Mouse (Mus musculus): Measurements from ENCODE around the gene Cdk2ap2. TPM values are rescaled to one million over a fixed set of nuclear protein-coding genes. Genes with fewer than 3 reads are reported as not detected.
A peak's percentile ranks its signal among the peaks of the same experiment; 100 is the strongest.

Cdk2ap2 gene
- polyA plus RNA-seq, 1 experiment: 32.1 TPM

- no peaks in the 10 kb centered on the region for H3K4me1 ChIP-seq (ENCODE audit: control insufficient read depth, insufficient read depth, low read length)
- TF ChIP-seq CTCF (IDR thresholded peaks at IDR 0.05; ENCODE audit: borderline replicate concordance, insufficient read depth, low read length): no peak
- peak; percentile 81 for TF ChIP-seq POLR2A (IDR thresholded peaks at IDR 0.05; ENCODE audit: low read depth, low read length)
Measured at GRCm38 (mm10) chr19:4148491-4148806, 51.5 kb downstream of the Cdk2ap2 start, which contains the start of gene Coro1b. TSS of gene Coro1b (plus strand) at chr19:4148619.

More at GRCm38 (mm10) chr19:4148491-4148806, 51.5 kb downstream of the Cdk2ap2 start, which contains the start of gene Coro1b:
- H3K27ac ChIP-seq (ENCODE audit: insufficient read depth, low read length): no peak within 1 kb of the TSS
- H3K4me3 ChIP-seq (ENCODE audit: insufficient read depth, low read length): peak within 1 kb of the TSS; percentile 88

Other genes with a start within 250 kb of the Cdk2ap2 start
- 48.4 and 65.0 TPM in 2 replicates for gene Chka, start 245.4 kb upstream of the Cdk2ap2 start, polyA plus RNA-seq (2011; ENCODE audit: insufficient read length, low read depth, missing spikeins)
- 56.8 and 60.7 TPM in 2 replicates for gene Tcirg1, start 190.0 kb upstream of the Cdk2ap2 start, polyA plus RNA-seq (2011; ENCODE audit: insufficient read length, low read depth, missing spikeins)
- 97.0 and 108 TPM in 2 replicates for gene Ndufs8, start 184.4 kb upstream of the Cdk2ap2 start, polyA plus RNA-seq (2011; ENCODE audit: insufficient read length, low read depth, missing spikeins)
- 3.8 and 4.3 TPM in 2 replicates for gene Aldh3b1, start 167.4 kb upstream of the Cdk2ap2 start, polyA plus RNA-seq (2011; ENCODE audit: insufficient read length, low read depth, missing spikeins)
- 34.5 and 44.9 TPM in 2 replicates for gene Unc93b1, start 162.0 kb upstream of the Cdk2ap2 start, polyA plus RNA-seq (2011; ENCODE audit: insufficient read length, low read depth, missing spikeins)
- gene Aldh3b3, start 138.5 kb upstream of the Cdk2ap2 start, polyA plus RNA-seq (2011; ENCODE audit: insufficient read length, low read depth, missing spikeins): not detected in 2 replicates
- not detected in 2 replicates for gene Aldh3b2, start 124.9 kb upstream of the Cdk2ap2 start, polyA plus RNA-seq (2011; ENCODE audit: insufficient read length, low read depth, missing spikeins)
- 4.9 and 7.7 TPM in 2 replicates for gene Acy3, start 110.6 kb upstream of the Cdk2ap2 start, polyA plus RNA-seq (2011; ENCODE audit: insufficient read length, low read depth, missing spikeins)
- gene Tbx10, start 104.4 kb upstream of the Cdk2ap2 start, polyA plus RNA-seq (2011; ENCODE audit: insufficient read length, low read depth, missing spikeins): not detected in 2 replicates
- gene Nudt8, start 96.6 kb upstream of the Cdk2ap2 start, polyA plus RNA-seq (2011; ENCODE audit: insufficient read length, low read depth, missing spikeins): 18.5 and 19.7 TPM in 2 replicates
- 2.1 TPM in 2 replicates for gene Gm49405, start 96.6 kb upstream of the Cdk2ap2 start, polyA plus RNA-seq (2011; ENCODE audit: insufficient read length, low read depth, missing spikeins)
- 2.1 and 3.2 TPM in 2 replicates for gene Doc2g, start 93.9 kb upstream of the Cdk2ap2 start, polyA plus RNA-seq (2011; ENCODE audit: insufficient read length, low read depth, missing spikeins)
- gene Ndufv1, start 84.4 kb upstream of the Cdk2ap2 start, polyA plus RNA-seq (2011; ENCODE audit: insufficient read length, low read depth, missing spikeins): 64.3 and 74.1 TPM in 2 replicates
- 225 and 296 TPM in 2 replicates for gene Gstp1, start 59.2 kb upstream of the Cdk2ap2 start, polyA plus RNA-seq (2011; ENCODE audit: insufficient read length, low read depth, missing spikeins)
- gene Gstp2, start 51.2 kb upstream of the Cdk2ap2 start, polyA plus RNA-seq (2011; ENCODE audit: insufficient read length, low read depth, missing spikeins): 1.7 and 3.1 TPM in 2 replicates
- gene Gstp3, start 37.6 kb upstream of the Cdk2ap2 start, polyA plus RNA-seq (2011; ENCODE audit: insufficient read length, low read depth, missing spikeins): not detected in 2 replicates
- gene Cabp2, start 15.6 kb upstream of the Cdk2ap2 start, polyA plus RNA-seq (2011; ENCODE audit: insufficient read length, low read depth, missing spikeins): not detected in 2 replicates
- 14.5 and 19.5 TPM in 2 replicates for gene Pitpnm1, start 2.8 kb downstream of the Cdk2ap2 start, polyA plus RNA-seq (2011; ENCODE audit: insufficient read length, low read depth, missing spikeins)
- 63.9 and 72.7 TPM in 2 replicates for gene Aip, start 28.7 kb downstream of the Cdk2ap2 start, polyA plus RNA-seq (2011; ENCODE audit: insufficient read length, low read depth, missing spikeins)
- not detected in 2 replicates for gene Gpr152, start 42.6 kb downstream of the Cdk2ap2 start, polyA plus RNA-seq (2011; ENCODE audit: insufficient read length, low read depth, missing spikeins)
- gene Cabp4, start 46.9 kb downstream of the Cdk2ap2 start, polyA plus RNA-seq (2011; ENCODE audit: insufficient read length, low read depth, missing spikeins): not detected in 2 replicates
- gene Coro1b, start 51.4 kb downstream of the Cdk2ap2 start, polyA plus RNA-seq (2011; ENCODE audit: insufficient read length, low read depth, missing spikeins): 143 and 179 TPM in 2 replicates
- 0.50 TPM in 1 of 2 replicates, not detected in the other for gene Ptprcap, start 56.4 kb downstream of the Cdk2ap2 start, polyA plus RNA-seq (2011; ENCODE audit: insufficient read length, low read depth, missing spikeins)
- gene Rps6kb2, start 66.2 kb downstream of the Cdk2ap2 start, polyA plus RNA-seq (2011; ENCODE audit: insufficient read length, low read depth, missing spikeins): 18.7 and 35.9 TPM in 2 replicates
- 3.3 and 4.4 TPM in 2 replicates for gene Carns1, start 78.3 kb downstream of the Cdk2ap2 start, polyA plus RNA-seq (2011; ENCODE audit: insufficient read length, low read depth, missing spikeins)
- 0.25 and 0.42 TPM in 2 replicates for gene Tbc1d10c, start 94.1 kb downstream of the Cdk2ap2 start, polyA plus RNA-seq (2011; ENCODE audit: insufficient read length, low read depth, missing spikeins)
- 327 and 340 TPM in 2 replicates for gene Ppp1ca, start 94.9 kb downstream of the Cdk2ap2 start, polyA plus RNA-seq (2011; ENCODE audit: insufficient read length, low read depth, missing spikeins)
- gene Rad9a, start 104.5 kb downstream of the Cdk2ap2 start, polyA plus RNA-seq (2011; ENCODE audit: insufficient read length, low read depth, missing spikeins): 25.5 and 32.3 TPM in 2 replicates
- gene Clcf1, start 117.1 kb downstream of the Cdk2ap2 start, polyA plus RNA-seq (2011; ENCODE audit: insufficient read length, low read depth, missing spikeins): 15.2 and 16.8 TPM in 2 replicates
- not detected in 2 replicates for gene AC109138.7, start 117.2 kb downstream of the Cdk2ap2 start, polyA plus RNA-seq (2011; ENCODE audit: insufficient read length, low read depth, missing spikeins)
- gene Pold4, start 134.7 kb downstream of the Cdk2ap2 start, polyA plus RNA-seq (2011; ENCODE audit: insufficient read length, low read depth, missing spikeins): 55.2 and 55.8 TPM in 2 replicates
- gene Ssh3, start 172.0 kb downstream of the Cdk2ap2 start, polyA plus RNA-seq (2011; ENCODE audit: insufficient read length, low read depth, missing spikeins): 14.0 and 22.5 TPM in 2 replicates
- 5.7 and 7.3 TPM in 2 replicates for gene Ankrd13d, start 186.0 kb downstream of the Cdk2ap2 start, polyA plus RNA-seq (2011; ENCODE audit: insufficient read length, low read depth, missing spikeins)
- gene Grk2, start 209.0 kb downstream of the Cdk2ap2 start, polyA plus RNA-seq (2011; ENCODE audit: insufficient read length, low read depth, missing spikeins): 40.5 and 41.6 TPM in 2 replicates

All from embryonic fibroblast, embryonic 13.5 days (primary cell).